Mouse (Mus musculus) neural tube, embryonic 12.5 days (tissue): ENCODE measurements at regions not wholly inside any gene's neighbourhood (a gene's known extent, or its start where the extent isn't known, plus 50 kb on each side); places are given as distances from the start of the nearest gene placed in this dataset.

ENCODE experiments used
- ATAC-seq: fragments of 200-750 bp; cut with Nextera tagmentation; 2 replicates; pipeline ENCODE4 v1.8.0; 2017; ENCODE audit warnings: low read depth, mild to moderate bottlenecking, moderate TSS enrichment, moderate library complexity; ENCODE audit not compliant: low FRiP score
- H3K27ac ChIP-seq: fragments of 300-500 bp; sonication (generic); 2 replicates; pipeline ENCODE4 v1.5.1; 2016
- H3K27me3 ChIP-seq: fragments of 300-500 bp; sonication (generic); replicated peaks from 2 replicates; pipeline ENCODE4 v1.6.1; 2016; ENCODE audit warnings: mild to moderate bottlenecking
- H3K36me3 ChIP-seq: fragments of 300-500 bp; sonication (generic); 2 replicates; pipeline ENCODE4 v1.6.1; 2016; ENCODE audit warnings: mild to moderate bottlenecking
- H3K4me1 ChIP-seq: fragments of 300-500 bp; sonication (generic); 2 replicates; pipeline ENCODE4 v1.6.1; 2016
- H3K4me2 ChIP-seq: fragments of 300-500 bp; sonication (generic); replicated peaks from 2 replicates; pipeline ENCODE4 v1.6.1; 2016; ENCODE audit warnings: mild to moderate bottlenecking
- H3K4me3 ChIP-seq: fragments of 300-500 bp; sonication (generic); 2 replicates; pipeline ENCODE4 v1.5.1; 2016
- H3K9ac ChIP-seq: fragments of 300-500 bp; sonication (generic); 2 replicates; pipeline ENCODE4 v1.6.1; 2016; ENCODE audit warnings: mild to moderate bottlenecking
- H3K9me3 ChIP-seq: fragments of 300-500 bp; sonication (generic); 2 replicates; pipeline ENCODE4 v1.6.1; 2016; ENCODE audit warnings: mild to moderate bottlenecking
- WGBS: fragments of 180-500 bp; shearing (Covaris S2); methylation state at CpG from one replicate; pipeline ENCODE4 v1.1.7; 2016; 5-methylcytosine and 5-hydroxymethylcytosine counted together

DNA sequence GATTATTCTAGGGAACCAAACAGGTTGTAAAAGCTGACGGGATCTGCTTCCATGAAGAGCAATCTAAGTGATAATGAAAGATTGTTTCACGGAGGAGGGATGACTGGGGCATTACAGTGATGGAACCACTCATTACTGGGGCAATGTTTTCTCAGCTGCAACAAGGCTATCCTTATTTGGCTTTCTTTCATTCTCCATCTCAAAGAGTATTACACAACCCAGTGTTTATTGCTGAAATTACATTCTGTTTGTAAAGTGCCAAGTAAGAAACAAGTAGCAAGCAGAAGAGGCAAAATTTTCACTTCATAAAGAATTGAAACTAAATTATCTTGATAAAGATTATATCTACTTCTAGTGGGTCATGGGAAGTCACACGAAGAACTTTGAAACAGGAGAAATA, 1256.4 kb downstream of the Gsdmc2 start:
- Histone ChIP-seq H3K27me3 (no peaks in the 10 kb centered on the region), H3K9me3 (no peaks in the 10 kb centered on the region), H3K4me2 (no peak overlapping the region), H3K27ac (no peak overlapping the region), H3K9ac (no peak overlapping the region), H3K36me3 (no peaks in the 10 kb centered on the region), H3K4me3 (no peak overlapping the region), H3K4me1 (no peaks in the 10 kb centered on the region)
- no peak for ATAC-seq
- WGBS = 62% methylated on average over 3 of the region's 3 CpGs

DNA sequence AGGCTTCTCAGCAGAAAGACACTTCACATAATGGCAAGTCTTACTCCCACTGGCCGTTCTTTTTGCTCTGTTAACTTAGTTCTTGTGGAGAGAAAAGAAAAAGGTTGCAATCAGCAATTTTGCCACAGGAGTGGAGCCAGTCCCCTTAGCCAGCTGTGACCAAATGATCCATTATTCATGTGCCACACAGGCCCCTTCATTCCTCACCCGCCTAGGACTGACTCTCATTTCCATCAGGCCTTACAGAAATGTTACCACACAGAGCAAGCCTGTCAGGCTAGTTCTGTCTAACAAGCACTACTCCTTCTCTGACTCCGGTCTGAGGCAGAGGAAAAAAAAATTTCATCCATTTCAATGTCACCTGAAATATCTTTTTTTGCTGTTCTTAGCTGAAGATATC, 1266.2 kb downstream of the Gsdmc2 start:
- Histone ChIP-seq H3K9me3 (no peaks in the 10 kb centered on the region), H3K9ac (no peak overlapping the region), H3K36me3 (no peaks in the 10 kb centered on the region), H3K27me3 (no peaks in the 10 kb centered on the region), H3K4me1 (no peaks in the 10 kb centered on the region), H3K4me2 (no peak overlapping the region), H3K27ac (no peak overlapping the region), H3K4me3 (no peak overlapping the region)
- 39% methylated on average over 3 of the region's 3 CpGs for WGBS
- peak; percentile 68; the same call in 1 of the 2 replicates for ATAC-seq

DNA sequence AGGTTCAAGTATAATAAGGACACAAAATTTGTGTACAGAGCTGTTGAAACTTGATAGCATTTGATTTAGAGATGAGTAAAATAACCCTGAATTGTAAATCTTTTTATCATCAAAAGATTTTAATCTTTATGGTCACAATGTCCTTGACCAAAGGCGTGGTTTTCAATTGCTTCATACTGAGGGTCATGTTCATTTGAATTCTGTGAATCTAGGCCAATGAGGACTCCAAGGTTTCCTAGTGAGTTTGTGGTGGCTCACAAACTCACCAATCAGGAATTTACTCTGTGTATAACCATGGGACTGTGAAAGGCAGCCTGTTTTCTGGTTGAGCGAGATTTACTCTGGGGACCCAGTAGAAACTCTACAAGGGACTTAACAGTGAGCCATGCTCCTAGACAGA, 1269.2 kb downstream of the Gsdmc2 start:
- ATAC-seq = no peak
- 82% methylated on average over 2 of the region's 2 CpGs for WGBS
- no peak overlapping the region for H3K9ac ChIP-seq
- no peak overlapping the region for H3K4me2 ChIP-seq
- H3K9me3 ChIP-seq = no peaks in the 10 kb centered on the region
- H3K36me3 ChIP-seq = no peaks in the 10 kb centered on the region
- H3K4me3 ChIP-seq = no peak overlapping the region
- H3K27me3 ChIP-seq = no peaks in the 10 kb centered on the region
- H3K27ac ChIP-seq = no peak overlapping the region
- H3K4me1 ChIP-seq = no peaks in the 10 kb centered on the region

DNA sequence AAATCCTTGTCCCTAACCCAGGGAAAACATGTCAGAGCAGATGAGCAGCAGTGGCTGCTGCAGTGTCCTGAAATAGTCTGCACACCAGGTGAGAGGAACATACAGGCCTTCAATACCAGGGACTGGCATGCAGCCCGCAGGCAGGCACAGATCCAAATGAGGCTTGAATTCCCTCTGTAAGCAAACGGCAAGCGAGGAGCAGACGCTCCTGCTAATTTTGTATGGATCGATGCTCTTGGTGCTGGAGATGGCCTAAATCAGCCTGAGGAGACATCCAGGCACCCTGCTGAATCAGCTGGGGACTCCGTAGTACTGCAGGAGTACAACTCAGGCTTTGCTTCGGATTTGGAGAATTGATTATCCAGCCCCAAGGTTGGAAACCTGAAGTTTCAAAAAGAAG, 1273.2 kb downstream of the Gsdmc2 start:
- WGBS = 53% methylated on average over 7 of the region's 7 CpGs
- no peaks in the 10 kb centered on the region for H3K36me3 ChIP-seq
- no peaks in the 10 kb centered on the region for H3K4me1 ChIP-seq
- no peak overlapping the region for H3K4me3 ChIP-seq
- H3K9ac ChIP-seq = no peak overlapping the region
- H3K27me3 ChIP-seq = no peaks in the 10 kb centered on the region
- no peaks in the 10 kb centered on the region for H3K9me3 ChIP-seq
- no peak overlapping the region for H3K27ac ChIP-seq
- no peak overlapping the region for H3K4me2 ChIP-seq
- ATAC-seq = no peak

DNA sequence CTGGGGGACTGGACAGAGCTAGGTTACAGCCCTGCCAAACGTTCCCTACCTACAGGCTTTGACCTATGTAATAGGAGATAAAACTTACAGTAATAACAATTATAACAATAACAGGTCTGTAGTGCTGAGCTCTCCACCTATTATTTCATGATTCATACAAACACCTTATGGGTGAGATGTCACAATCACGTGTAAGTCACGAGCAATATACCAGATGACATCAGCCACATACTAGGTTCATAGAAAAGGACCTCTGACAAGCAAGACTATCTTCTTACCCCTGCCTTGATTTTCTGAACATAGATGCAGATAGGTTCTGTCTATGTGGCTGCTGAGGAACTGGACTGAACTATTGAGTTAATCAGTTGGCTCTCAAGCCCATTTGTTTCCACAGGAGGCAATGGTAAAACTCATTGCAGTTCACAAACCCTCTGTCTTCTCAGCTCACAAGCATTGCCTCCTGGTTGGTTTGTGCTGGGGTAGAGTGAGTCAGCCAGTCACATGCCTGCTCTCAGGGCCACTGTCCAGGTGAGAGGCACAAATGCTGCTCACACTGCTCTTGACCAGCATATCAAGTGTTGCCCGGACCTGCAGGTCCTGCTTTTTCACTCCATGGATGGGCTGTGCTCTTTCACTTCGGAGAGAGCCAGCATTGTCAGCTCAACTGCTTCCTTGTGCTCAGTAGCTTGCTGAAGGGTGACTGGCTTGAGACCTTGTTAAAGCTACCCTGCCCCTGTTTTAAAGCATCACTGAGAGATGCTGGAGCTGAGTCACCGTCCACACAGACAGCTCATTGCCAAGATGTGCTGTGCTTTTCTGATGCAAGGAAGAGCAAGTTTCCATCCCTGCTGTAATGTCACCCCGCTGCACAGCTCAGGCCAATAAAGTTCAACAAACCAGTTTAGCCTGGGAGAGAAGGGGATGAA, 1275.9 kb downstream of the Gsdmc2 start:
- Histone ChIP-seq H3K9ac (no peak overlapping the region), H3K4me1 (no peaks in the 10 kb centered on the region; the same call in 1 of the 2 replicates), H3K36me3 (no peaks in the 10 kb centered on the region), H3K4me2 (no peak overlapping the region), H3K27ac (no peak overlapping the region), H3K27me3 (no peaks in the 10 kb centered on the region), H3K4me3 (no peak overlapping the region), H3K9me3 (no peaks in the 10 kb centered on the region)
- WGBS = 77% methylated on average over 7 of the region's 7 CpGs
- no peak for ATAC-seq

DNA sequence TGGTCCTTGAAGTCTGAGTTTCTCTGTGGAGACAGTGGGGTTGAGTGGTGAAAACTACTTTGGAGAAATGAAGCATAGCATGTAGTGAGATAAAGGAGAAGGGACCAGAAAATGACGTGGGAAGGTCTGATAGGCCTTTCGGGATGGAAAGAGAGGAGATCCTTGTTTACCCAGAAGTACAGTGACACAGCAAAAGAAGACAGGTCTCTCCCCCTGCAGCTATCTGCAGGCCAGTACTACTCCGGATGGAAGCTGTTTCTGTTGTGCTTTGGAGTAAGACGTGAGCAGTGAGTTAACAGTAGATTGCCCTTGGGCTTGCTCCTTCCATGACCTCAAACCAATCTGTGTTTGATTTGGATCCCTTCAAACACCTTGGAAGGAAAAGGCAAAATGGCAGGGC, 1277.5 kb downstream of the Gsdmc2 start:
- Histone ChIP-seq H3K27ac (no peak overlapping the region), H3K4me2 (no peak overlapping the region), H3K9ac (no peak overlapping the region), H3K36me3 (no peaks in the 10 kb centered on the region), H3K9me3 (no peaks in the 10 kb centered on the region), H3K4me3 (no peak overlapping the region), H3K4me1 (no peaks in the 10 kb centered on the region; the same call in 1 of the 2 replicates), H3K27me3 (no peaks in the 10 kb centered on the region)
- WGBS = 85% methylated on average over 4 of the region's 4 CpGs
- ATAC-seq = no peak

DNA sequence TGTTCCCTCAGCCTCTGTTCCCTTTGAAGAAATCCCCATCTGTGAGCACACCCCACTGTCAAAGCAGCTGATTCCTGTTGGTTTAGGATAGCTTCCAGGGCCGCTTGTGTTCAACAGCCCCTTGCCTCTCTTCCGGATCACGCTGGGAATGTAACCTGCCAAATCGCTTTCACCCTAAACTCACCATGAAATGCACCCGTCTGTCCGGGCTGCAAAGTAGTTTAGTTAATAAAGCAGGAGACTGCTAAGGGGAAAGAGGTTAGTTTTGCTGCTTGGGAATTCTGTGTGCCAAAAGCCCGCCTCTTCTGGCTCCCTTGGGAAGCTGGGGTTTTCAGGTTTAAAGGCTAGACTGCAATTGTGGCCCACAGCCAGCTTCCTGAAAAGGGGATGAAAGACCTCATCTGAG, 1278.9 kb downstream of the Gsdmc2 start:
- Histone ChIP-seq H3K27me3 (no peaks in the 10 kb centered on the region), H3K36me3 (no peaks in the 10 kb centered on the region), H3K9me3 (no peaks in the 10 kb centered on the region), H3K4me1 (no peaks in the 10 kb centered on the region; the same call in 1 of the 2 replicates), H3K9ac (no peak overlapping the region), H3K4me2 (peak overlapping the region; percentile 18), H3K27ac (no peak overlapping the region), H3K4me3 (no peak overlapping the region)
- WGBS = 9% methylated on average over 7 of the region's 7 CpGs
- 0 out of 2 replicates have a peak, but pooled peaks have one; percentile 13 for ATAC-seq

DNA sequence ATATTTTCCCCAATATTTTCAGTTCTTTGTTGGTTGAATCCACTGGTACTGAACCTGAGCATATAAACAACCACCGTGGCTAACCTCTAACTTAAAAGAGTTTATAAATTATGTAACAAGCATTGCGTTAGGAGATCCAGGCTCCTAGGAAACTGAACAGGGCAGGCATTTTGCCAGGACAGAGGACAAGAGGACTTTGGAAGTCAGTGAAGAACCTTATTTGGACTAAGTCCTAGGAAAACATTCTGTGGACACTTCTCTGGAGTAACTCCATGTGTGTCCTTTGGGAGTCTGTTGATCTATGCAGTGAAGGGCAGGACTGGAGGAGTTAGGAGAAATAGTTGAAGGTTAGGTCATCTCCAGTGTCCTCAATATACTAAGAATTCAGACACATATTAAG, 1311.7 kb downstream of the Gsdmc2 start:
- H3K4me3 ChIP-seq = no peak overlapping the region
- no peak overlapping the region for H3K4me2 ChIP-seq
- H3K4me1 ChIP-seq = no peaks in the 10 kb centered on the region
- H3K27ac ChIP-seq = no peak overlapping the region
- no peaks in the 10 kb centered on the region for H3K9me3 ChIP-seq
- H3K27me3 ChIP-seq = no peaks in the 10 kb centered on the region
- no peaks in the 10 kb centered on the region for H3K36me3 ChIP-seq
- 81% methylated on average over 2 of the region's 2 CpGs for WGBS
- no peak overlapping the region for H3K9ac ChIP-seq
- no peak for ATAC-seq

DNA sequence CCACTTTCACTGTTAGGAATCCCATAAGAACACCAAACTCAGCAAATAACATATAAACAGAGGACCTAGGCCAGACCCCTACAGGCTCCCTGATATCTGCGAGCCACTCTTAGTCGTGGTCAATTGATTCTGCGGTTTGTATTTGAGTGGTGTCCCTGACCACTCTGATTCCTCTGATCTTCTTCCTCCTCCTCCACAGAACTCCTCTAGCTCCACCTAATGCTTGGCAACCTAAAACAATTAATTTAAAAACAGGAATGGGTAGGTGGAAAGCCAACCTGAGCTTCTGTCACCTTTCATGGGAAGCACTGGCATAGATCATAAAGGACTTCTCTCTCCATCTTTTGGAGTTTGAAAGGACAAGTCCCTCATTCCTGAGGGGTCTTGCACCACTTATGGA, 1316.0 kb downstream of the Gsdmc2 start:
- H3K9ac ChIP-seq = no peak overlapping the region
- H3K4me3 ChIP-seq = no peak overlapping the region
- no peak overlapping the region for H3K4me2 ChIP-seq
- H3K27ac ChIP-seq = no peak overlapping the region
- no peak for ATAC-seq
- no peaks in the 10 kb centered on the region for H3K9me3 ChIP-seq
- H3K36me3 ChIP-seq = no peaks in the 10 kb centered on the region
- 84% methylated on average over 3 of the region's 3 CpGs for whole genome bisulfite sequencing
- no peaks in the 10 kb centered on the region for H3K4me1 ChIP-seq
- no peaks in the 10 kb centered on the region for H3K27me3 ChIP-seq

DNA sequence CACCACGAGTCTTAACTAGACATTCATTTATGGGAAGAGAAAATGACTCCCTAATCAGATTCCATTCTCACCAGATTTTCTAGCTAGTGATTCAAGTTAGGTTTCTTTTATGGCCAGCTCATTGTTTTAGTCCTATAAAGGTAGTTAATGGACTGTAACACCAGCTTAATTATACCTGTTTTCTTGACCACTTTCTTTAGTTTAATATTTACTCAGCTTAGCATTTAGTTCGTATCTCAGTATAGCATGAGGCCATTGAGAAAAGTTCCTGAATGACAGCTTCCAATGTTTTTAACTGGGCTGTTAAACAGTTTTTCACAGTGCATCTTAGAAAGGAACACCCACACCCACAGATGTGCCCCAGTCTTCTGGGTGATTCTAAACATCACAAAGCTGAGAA, 1320.3 kb downstream of the Gsdmc2 start:
- Histone ChIP-seq H3K36me3 (no peaks in the 10 kb centered on the region), H3K27ac (no peak overlapping the region), H3K9ac (no peak overlapping the region), H3K9me3 (no peaks in the 10 kb centered on the region), H3K4me3 (no peak overlapping the region), H3K27me3 (no peaks in the 10 kb centered on the region), H3K4me2 (no peak overlapping the region), H3K4me1 (no peaks in the 10 kb centered on the region)
- WGBS = 11% methylated on average over 2 of the region's 2 CpGs
- no peak for ATAC-seq

DNA sequence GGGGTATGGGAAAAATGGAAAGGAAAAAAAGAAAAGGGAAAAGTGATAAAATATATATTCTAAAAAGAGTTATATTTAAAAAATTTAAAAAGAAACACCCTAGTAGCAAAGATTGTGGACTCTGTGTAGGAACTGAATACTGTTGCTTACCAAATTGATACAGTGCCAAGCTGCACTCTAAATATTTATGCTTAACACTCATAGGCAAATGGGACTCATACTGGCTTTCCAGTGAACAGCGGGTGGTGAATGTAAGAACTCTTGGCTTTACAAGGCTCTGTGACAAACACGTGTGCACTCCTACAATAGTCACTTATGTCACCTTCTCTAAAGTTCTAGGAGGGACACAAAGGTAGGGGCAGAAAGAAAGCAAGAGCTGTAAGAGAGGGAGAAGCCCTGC, 1320.8 kb downstream of the Gsdmc2 start:
- no peak overlapping the region for H3K4me3 ChIP-seq
- H3K4me2 ChIP-seq = no peak overlapping the region
- 59% methylated on average over 2 of the region's 2 CpGs for WGBS
- H3K4me1 ChIP-seq = no peaks in the 10 kb centered on the region
- no peak overlapping the region for H3K27ac ChIP-seq
- no peak overlapping the region for H3K9ac ChIP-seq
- H3K36me3 ChIP-seq = no peaks in the 10 kb centered on the region
- ATAC-seq = no peak
- no peaks in the 10 kb centered on the region for H3K27me3 ChIP-seq
- no peaks in the 10 kb centered on the region for H3K9me3 ChIP-seq

DNA sequence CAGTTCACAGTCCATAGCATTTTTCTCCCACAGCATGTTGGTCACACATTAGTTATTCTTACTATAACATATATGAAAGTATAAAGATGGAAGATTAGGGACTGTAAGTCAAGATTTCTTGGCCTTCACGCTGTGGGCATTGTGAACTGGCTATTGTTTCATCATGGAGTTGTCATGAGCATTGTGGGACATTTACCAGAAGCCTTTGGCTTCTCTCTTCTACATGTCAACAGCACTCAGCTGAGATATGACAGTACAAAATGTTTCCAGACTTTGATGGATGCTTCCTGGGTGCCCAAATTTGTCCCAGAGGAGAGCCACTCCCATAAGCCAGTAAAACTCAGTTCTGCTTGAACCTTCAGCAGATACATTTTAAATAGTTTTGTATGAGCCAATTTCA, 1331.5 kb downstream of the Gsdmc2 start:
- no peaks in the 10 kb centered on the region for H3K27me3 ChIP-seq
- no peak for ATAC-seq
- H3K9ac ChIP-seq = no peak overlapping the region
- H3K27ac ChIP-seq = no peak overlapping the region
- no peaks in the 10 kb centered on the region for H3K36me3 ChIP-seq
- no peaks in the 10 kb centered on the region for H3K9me3 ChIP-seq
- no peak overlapping the region for H3K4me3 ChIP-seq
- WGBS = 86% methylated on average over 1 of the region's 1 CpGs
- H3K4me2 ChIP-seq = no peak overlapping the region
- H3K4me1 ChIP-seq = no peaks in the 10 kb centered on the region

DNA sequence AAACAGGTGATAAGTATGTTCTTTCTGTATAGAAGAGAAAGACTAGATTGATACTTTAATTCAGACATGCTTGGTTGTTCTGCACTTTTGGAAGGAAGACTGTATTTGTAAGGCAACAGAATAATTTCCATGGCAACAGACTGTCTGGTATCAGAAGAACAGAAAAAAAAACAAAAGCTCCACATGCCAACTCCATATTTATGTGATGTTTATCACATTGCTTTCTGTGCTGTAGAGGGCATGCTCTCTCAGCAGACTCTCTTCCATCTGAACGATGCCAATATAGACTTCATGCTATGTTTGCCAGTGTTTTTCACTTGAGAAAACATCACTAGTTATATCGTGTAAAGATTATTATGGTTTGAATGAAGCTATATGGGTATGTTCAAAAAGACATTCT, 1333.5 kb downstream of the Gsdmc2 start:
- ATAC-seq = no peak
- Histone ChIP-seq H3K4me3 (no peak overlapping the region), H3K36me3 (no peaks in the 10 kb centered on the region), H3K9me3 (no peaks in the 10 kb centered on the region), H3K27ac (no peak overlapping the region), H3K9ac (no peak overlapping the region), H3K27me3 (no peaks in the 10 kb centered on the region), H3K4me1 (no peaks in the 10 kb centered on the region), H3K4me2 (no peak overlapping the region)
- 91% methylated on average over 2 of the region's 2 CpGs for WGBS
